Mouse (Mus musculus): Measurements from ENCODE around the gene Cdh5. TPM values are rescaled to one million over a fixed set of nuclear protein-coding genes. Genes with fewer than 3 reads are reported as not detected.

Gene Cdh5
- polyA plus RNA-seq, 1 experiment from 2014 or later: 54.6 TPM

GRCm38 (mm10) chr8:104107111-104107510 is 5.7 kb downstream of the Cdh5 start:
- Histone ChIP-seq H3K9me3 (ENCODE audit: control insufficient read depth, low read length) (no peaks in the 10 kb centered on the region), H3K4me2 (ENCODE audit: low read length) (0 out of 2 replicates have a peak overlapping the region, but pooled peaks have one; percentile 7), H3K36me3 (ENCODE audit: control insufficient read depth, insufficient read depth, low read length) (peaks cover 10% of the 10 kb centered on the region; the same call in 1 of the 2 replicates), H3K27me3 (ENCODE audit: control insufficient read depth, insufficient read depth, low read length) (no peaks in the 10 kb centered on the region), H3K27ac (replicated peaks in 1 of 2; ENCODE audit: control insufficient read depth in 1 of 2, insufficient read depth in 1 of 2, low read depth in 2 of 2, low read length in 2 of 2) (no peak overlapping the region), H3K9ac (ENCODE audit: low read length) (no peak overlapping the region), H3K4me3 (ENCODE audit: control insufficient read depth in 1 of 2, insufficient read depth in 1 of 2, low read depth in 1 of 2, low read length in 2 of 2) (no peak overlapping the region), H3K4me1 (ENCODE audit: control insufficient read depth in 2 of 2, insufficient read depth in 2 of 2, low read length in 2 of 2) (peaks cover 4 to 19% of the 10 kb centered on the region in 2 experiments)
- no peak for ATAC-seq (ENCODE audit: insufficient number of reproducible peaks, insufficient read depth, low FRiP score, low read depth)

GRCm38 (mm10) chr8:104108048-104108447 is 6.6 kb downstream of the Cdh5 start:
- Histone ChIP-seq H3K36me3 (ENCODE audit: control insufficient read depth, insufficient read depth, low read length) (peaks cover 12% of the 10 kb centered on the region; the same call in 1 of the 2 replicates), H3K9ac (ENCODE audit: low read length) (no peak overlapping the region), H3K27ac (replicated peaks in 1 of 2; ENCODE audit: control insufficient read depth in 1 of 2, insufficient read depth in 1 of 2, low read depth in 2 of 2, low read length in 2 of 2) (0 out of 4 replicates have a peak overlapping the region, but pooled peaks of 1 of the 2 experiments have one; percentile 2), H3K27me3 (ENCODE audit: control insufficient read depth, insufficient read depth, low read length) (no peaks in the 10 kb centered on the region), H3K4me2 (ENCODE audit: low read length) (0 out of 2 replicates have a peak overlapping the region, but pooled peaks have one; percentile 11), H3K4me1 (ENCODE audit: control insufficient read depth in 2 of 2, insufficient read depth in 2 of 2, low read length in 2 of 2) (peaks cover 4 to 19% of the 10 kb centered on the region in 2 experiments), H3K9me3 (ENCODE audit: control insufficient read depth, low read length) (no peaks in the 10 kb centered on the region), H3K4me3 (ENCODE audit: control insufficient read depth in 1 of 2, insufficient read depth in 1 of 2, low read depth in 1 of 2, low read length in 2 of 2) (no peak overlapping the region)
- WGBS: 20% methylated on average over 5 of the region's 5 CpGs
- no peak for ATAC-seq (ENCODE audit: insufficient number of reproducible peaks, insufficient read depth, low FRiP score, low read depth)

GRCm38 (mm10) chr8:104110498-104111134 is 9.2 kb downstream of the Cdh5 start:
- no peak overlapping the region for H3K4me3 ChIP-seq (ENCODE audit: control insufficient read depth in 1 of 2, insufficient read depth in 1 of 2, low read depth in 1 of 2, low read length in 2 of 2)
- H3K27ac ChIP-seq (replicated peaks in 1 of 2; ENCODE audit: control insufficient read depth in 1 of 2, insufficient read depth in 1 of 2, low read depth in 2 of 2, low read length in 2 of 2): peak overlapping the region in 1 of 2 experiments; percentile 41; a peak in 2 of 4 replicates
- peaks cover 20% of the 10 kb centered on the region; the same call in 1 of the 2 replicates for H3K36me3 ChIP-seq (ENCODE audit: control insufficient read depth, insufficient read depth, low read length)
- no peak overlapping the region for H3K4me2 ChIP-seq (ENCODE audit: low read length)
- H3K9ac ChIP-seq (ENCODE audit: low read length): no peak overlapping the region
- H3K27me3 ChIP-seq (ENCODE audit: control insufficient read depth, insufficient read depth, low read length): no peaks in the 10 kb centered on the region
- no peaks in the 10 kb centered on the region for H3K9me3 ChIP-seq (ENCODE audit: control insufficient read depth, low read length)
- WGBS: 63% methylated on average over 10 of the region's 10 CpGs
- peaks cover 4 to 19% of the 10 kb centered on the region in 2 experiments for H3K4me1 ChIP-seq (ENCODE audit: control insufficient read depth in 2 of 2, insufficient read depth in 2 of 2, low read length in 2 of 2)
- no peak for ATAC-seq (ENCODE audit: insufficient number of reproducible peaks, insufficient read depth, low FRiP score, low read depth)

GRCm38 (mm10) chr8:104121640-104122416 is 20.4 kb downstream of the Cdh5 start:
- peaks cover 2% of the 10 kb centered on the region in 2 experiments; a peak in 3 of 4 replicates for H3K4me1 ChIP-seq (ENCODE audit: control insufficient read depth in 2 of 2, insufficient read depth in 2 of 2, low read length in 2 of 2)
- H3K9me3 ChIP-seq (ENCODE audit: control insufficient read depth, low read length): no peaks in the 10 kb centered on the region
- no peak overlapping the region for H3K9ac ChIP-seq (ENCODE audit: low read length)
- no peak overlapping the region for H3K4me3 ChIP-seq (ENCODE audit: control insufficient read depth in 1 of 2, insufficient read depth in 1 of 2, low read depth in 1 of 2, low read length in 2 of 2)
- H3K4me2 ChIP-seq (ENCODE audit: low read length): no peak overlapping the region
- ATAC-seq (ENCODE audit: insufficient number of reproducible peaks, insufficient read depth, low FRiP score, low read depth): no peak
- H3K27ac ChIP-seq (replicated peaks in 1 of 2; ENCODE audit: control insufficient read depth in 1 of 2, insufficient read depth in 1 of 2, low read depth in 2 of 2, low read length in 2 of 2): no peak overlapping the region
- H3K27me3 ChIP-seq (ENCODE audit: control insufficient read depth, insufficient read depth, low read length): no peaks in the 10 kb centered on the region
- WGBS: 67% methylated on average over 12 of the region's 12 CpGs
- H3K36me3 ChIP-seq (ENCODE audit: control insufficient read depth, insufficient read depth, low read length): peaks cover 22% of the 10 kb centered on the region

GRCm38 (mm10) chr8:104123080-104123657 is 21.7 kb downstream of the Cdh5 start:
- H3K27ac ChIP-seq (replicated peaks in 1 of 2; ENCODE audit: control insufficient read depth in 1 of 2, insufficient read depth in 1 of 2, low read depth in 2 of 2, low read length in 2 of 2): no peak overlapping the region
- no peak overlapping the region for H3K4me3 ChIP-seq (ENCODE audit: control insufficient read depth in 1 of 2, insufficient read depth in 1 of 2, low read depth in 1 of 2, low read length in 2 of 2)
- WGBS: 83% methylated on average over 2 of the region's 2 CpGs
- ATAC-seq (ENCODE audit: insufficient number of reproducible peaks, insufficient read depth, low FRiP score, low read depth): no peak
- H3K36me3 ChIP-seq (ENCODE audit: control insufficient read depth, insufficient read depth, low read length): peaks cover 25% of the 10 kb centered on the region
- H3K4me2 ChIP-seq (ENCODE audit: low read length): no peak overlapping the region
- no peaks in the 10 kb centered on the region for H3K27me3 ChIP-seq (ENCODE audit: control insufficient read depth, insufficient read depth, low read length)
- H3K4me1 ChIP-seq (ENCODE audit: control insufficient read depth in 2 of 2, insufficient read depth in 2 of 2, low read length in 2 of 2): peaks cover 3 to 5% of the 10 kb centered on the region in 2 experiments; a peak in 2 of 4 replicates
- H3K9ac ChIP-seq (ENCODE audit: low read length): no peak overlapping the region
- H3K9me3 ChIP-seq (ENCODE audit: control insufficient read depth, low read length): no peaks in the 10 kb centered on the region

GRCm38 (mm10) chr8:104124534-104124933 is 23.1 kb downstream of the Cdh5 start:
- no peak overlapping the region for H3K4me2 ChIP-seq (ENCODE audit: low read length)
- H3K27ac ChIP-seq (replicated peaks in 1 of 2; ENCODE audit: control insufficient read depth in 1 of 2, insufficient read depth in 1 of 2, low read depth in 2 of 2, low read length in 2 of 2): no peak overlapping the region
- 66% methylated on average over 5 of the region's 5 CpGs for WGBS
- H3K4me1 ChIP-seq (ENCODE audit: control insufficient read depth in 2 of 2, insufficient read depth in 2 of 2, low read length in 2 of 2): peaks cover 3 to 5% of the 10 kb centered on the region in 2 experiments; a peak in 2 of 4 replicates
- no peak overlapping the region for H3K9ac ChIP-seq (ENCODE audit: low read length)
- ATAC-seq (ENCODE audit: insufficient number of reproducible peaks, insufficient read depth, low FRiP score, low read depth): no peak
- no peaks in the 10 kb centered on the region for H3K27me3 ChIP-seq (ENCODE audit: control insufficient read depth, insufficient read depth, low read length)
- H3K9me3 ChIP-seq (ENCODE audit: control insufficient read depth, low read length): no peaks in the 10 kb centered on the region
- H3K4me3 ChIP-seq (ENCODE audit: control insufficient read depth in 1 of 2, insufficient read depth in 1 of 2, low read depth in 1 of 2, low read length in 2 of 2): no peak overlapping the region
- H3K36me3 ChIP-seq (ENCODE audit: control insufficient read depth, insufficient read depth, low read length): peaks cover 25% of the 10 kb centered on the region

- WGBS: 52% methylated on average over 4 of the region's 4 CpGs
- H3K4me2 ChIP-seq (ENCODE audit: low read length): peak overlapping the region; percentile 23; the same call in 1 of the 2 replicates
- H3K36me3 ChIP-seq (ENCODE audit: control insufficient read depth, insufficient read depth, low read length): peaks cover 30% of the 10 kb centered on the region
- H3K9me3 ChIP-seq (ENCODE audit: control insufficient read depth, low read length): no peaks in the 10 kb centered on the region
- H3K9ac ChIP-seq (ENCODE audit: low read length): no peak overlapping the region
- peak overlapping the region in 1 of 2 experiments; percentile 49; a peak in 2 of 4 replicates for H3K27ac ChIP-seq (replicated peaks in 1 of 2; ENCODE audit: control insufficient read depth in 1 of 2, insufficient read depth in 1 of 2, low read depth in 2 of 2, low read length in 2 of 2)
- peaks cover 3 to 5% of the 10 kb centered on the region in 2 experiments; a peak in 2 of 4 replicates for H3K4me1 ChIP-seq (ENCODE audit: control insufficient read depth in 2 of 2, insufficient read depth in 2 of 2, low read length in 2 of 2)
- ATAC-seq (ENCODE audit: insufficient number of reproducible peaks, insufficient read depth, low FRiP score, low read depth): peak; percentile 45; the same call in 1 of the 2 replicates
- H3K27me3 ChIP-seq (ENCODE audit: control insufficient read depth, insufficient read depth, low read length): no peaks in the 10 kb centered on the region
- H3K4me3 ChIP-seq (ENCODE audit: control insufficient read depth in 1 of 2, insufficient read depth in 1 of 2, low read depth in 1 of 2, low read length in 2 of 2): no peak overlapping the region
These were observed 25.9 kb downstream of the Cdh5 start for GRCm38 (mm10) chr8:104127160-104127883.

Data from heart, embryonic 14.5 days (tissue).